Mouse (Mus musculus): ENCODE measurements around the gene Olfr444.
A peak's percentile ranks its signal among the peaks of the same experiment; 100 is the strongest.

Gene Olfr444

DNA sequence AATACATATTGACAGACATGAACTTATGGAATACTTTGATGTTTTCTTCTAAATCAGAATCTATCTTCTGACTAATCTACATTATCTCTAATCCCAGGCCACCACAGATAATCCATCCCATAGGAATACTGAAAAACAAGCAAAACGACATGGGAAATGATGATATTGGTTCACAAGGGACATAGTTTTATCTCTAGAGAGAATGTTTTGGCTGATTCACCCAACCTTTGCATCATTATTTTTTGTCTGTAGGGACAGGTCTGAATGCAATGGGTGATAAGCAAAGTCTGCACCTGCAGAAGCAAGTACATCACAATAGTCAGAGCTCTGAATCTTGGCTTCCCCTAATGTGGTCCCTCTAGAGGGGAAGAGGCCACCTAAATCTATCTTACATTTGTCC is at the start of gene Olfr444:
Gene Olfr444, plus strand, starts transcription at position 301 of the 400 bp plus-strand sequence.
- no peak for DNase-seq (ENCODE audit: low spot score)

DNA sequence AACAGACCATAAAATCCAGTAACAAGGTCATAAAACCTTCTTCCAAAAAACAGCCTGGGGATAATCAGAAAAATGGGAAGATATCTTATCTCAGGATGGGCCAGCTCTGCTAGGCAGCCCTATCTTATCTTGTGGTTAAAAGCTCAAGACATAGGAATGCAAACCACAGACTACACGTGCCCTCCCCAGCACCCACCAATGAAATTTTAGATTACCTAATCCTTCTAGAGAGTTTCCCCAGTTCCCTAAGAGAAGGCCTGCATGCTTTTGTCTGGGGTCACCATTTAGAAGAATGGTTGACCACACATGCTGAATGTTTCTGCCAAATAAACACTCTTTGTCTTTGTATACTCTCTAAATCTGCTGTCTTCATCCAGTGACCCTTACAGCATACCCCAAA is 48.5 kb upstream of the Olfr444 start:
- peak; percentile 38 for DNase-seq (ENCODE audit: low spot score)

DNA sequence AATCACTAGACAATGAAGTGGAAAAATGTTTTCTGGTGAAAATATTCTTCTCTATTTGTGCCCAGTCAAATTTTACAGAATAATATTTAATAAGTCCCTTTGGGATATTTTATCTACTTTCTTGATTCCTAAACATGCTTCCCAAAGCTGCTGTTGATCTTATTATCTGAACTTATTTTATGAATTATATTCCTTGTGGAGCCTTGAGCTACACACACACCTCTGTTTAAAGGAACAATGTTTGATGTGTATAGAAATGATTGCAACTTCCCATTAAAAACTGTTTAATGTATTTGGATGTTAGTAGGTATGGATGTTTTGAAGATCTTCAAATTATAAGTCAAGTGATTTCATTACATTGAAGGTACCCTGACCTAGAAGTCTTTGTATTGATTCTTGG is 40.3 kb upstream of the Olfr444 start, which contains the start of gene Olfr447:
Gene Olfr447, plus strand, starts transcription at position 301 of the 400 bp plus-strand sequence.
- DNase-seq (ENCODE audit: low spot score) = no peak

DNA sequence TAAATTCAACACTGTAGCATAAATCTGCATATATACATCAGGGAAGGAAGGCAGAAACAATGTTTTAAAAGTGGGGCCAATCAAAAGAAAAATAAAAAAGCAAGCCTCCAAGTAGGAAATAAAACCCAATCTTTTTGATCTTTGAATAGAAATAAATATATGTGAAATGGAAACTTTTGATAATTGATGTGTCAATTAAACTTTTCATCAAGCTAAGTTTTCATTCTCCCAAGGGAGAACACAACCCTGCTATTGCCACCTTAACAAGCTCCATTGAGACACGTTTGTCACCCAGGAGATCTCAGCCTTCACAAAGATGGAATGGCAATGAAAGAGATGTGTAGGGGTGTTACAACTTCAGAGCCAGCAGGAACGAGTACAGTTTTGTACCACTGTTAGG is 27.8 kb upstream of the Olfr444 start, which contains the start of gene Olfr446:
Gene Olfr446, plus strand, starts transcription at position 301 of the 400 bp plus-strand sequence.
- no peak for DNase-seq (ENCODE audit: low spot score)

DNA sequence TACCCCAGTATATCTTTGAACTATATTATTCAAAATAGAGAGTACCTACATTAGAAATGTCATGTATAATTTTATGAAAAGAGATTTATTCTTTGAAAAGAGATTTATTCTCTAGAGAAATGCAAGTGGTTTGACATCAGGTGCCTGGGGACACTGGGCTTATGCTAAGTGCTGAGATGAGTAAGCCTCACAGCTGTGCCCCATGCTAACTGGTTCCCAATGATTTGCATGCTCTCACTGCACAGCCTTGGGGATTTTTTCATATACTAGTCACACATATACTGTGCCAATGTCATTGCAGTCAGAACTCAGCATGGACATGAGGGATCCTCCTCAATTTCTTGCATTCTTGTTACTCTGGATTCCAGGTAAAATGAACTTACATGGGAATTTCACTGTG is 31.5 kb downstream of the Olfr444 start:
- no peak for DNase-seq (ENCODE audit: low spot score)

All from ovary, adult 18-20 months (tissue).